Mouse (Mus musculus) limb, embryonic 10.5 days (tissue): ENCODE results near the gene Chia1. TPM values are rescaled to one million over a fixed set of nuclear protein-coding genes. Genes with fewer than 3 reads are reported as not detected.
"Not testable (repeated sequence)": the region's sequence is repeated elsewhere in the genome, so short reads cannot be mapped to it uniquely, and the experiment has no call there.

Experiments
- DNase-seq: peaks from one replicate; pipeline ENCODE4 v3.0.0-alpha.2; 2017; ENCODE audit warnings: low spot score
- H3K27ac ChIP-seq: fragments of 300-500 bp; sonication (generic); 2 replicates; pipeline ENCODE4 v1.5.1; 2016; ENCODE audit warnings: mild to moderate bottlenecking
- H3K27me3 ChIP-seq: fragments of 300-500 bp; sonication (generic); 2 replicates; pipeline ENCODE4 v1.6.1; 2016; ENCODE audit warnings: low read depth, mild to moderate bottlenecking; ENCODE audit not compliant: poor library complexity, severe bottlenecking
- H3K36me3 ChIP-seq: fragments of 300-500 bp; sonication (generic); 2 replicates; pipeline ENCODE4 v1.6.1; 2016; ENCODE audit warnings: mild to moderate bottlenecking, moderate library complexity
- H3K4me1 ChIP-seq: fragments of 300-500 bp; sonication (generic); 2 replicates; pipeline ENCODE4 v1.6.1; 2016
- H3K4me3 ChIP-seq: fragments of 300-500 bp; sonication (generic); 2 replicates; pipeline ENCODE4 v1.5.1; 2016; ENCODE audit warnings: mild to moderate bottlenecking, moderate library complexity
- H3K9me3 ChIP-seq: fragments of 300-500 bp; sonication (generic); replicated peaks from 2 replicates; pipeline ENCODE4 v1.6.1; 2016; ENCODE audit warnings: mild to moderate bottlenecking
- whole genome bisulfite sequencing: fragments of 180-500 bp; shearing (Covaris S2); methylation state at CpG from one replicate; pipeline ENCODE4 v1.1.7; 2016; 5-methylcytosine and 5-hydroxymethylcytosine counted together
- polyA plus RNA-seq: library from polyadenylated mRNA; unstranded; fragments of >200 nt; fragmentation: Nextera tagmentation; extraction: Ambion mirVana; gene quantifications from 2 replicates; pipeline ENCODE4 v1.2.1, GENCODE M21; 2016

The Chia1 gene
- polyA plus RNA-seq, 1 experiment from 2014 or later = not detected

DNA sequence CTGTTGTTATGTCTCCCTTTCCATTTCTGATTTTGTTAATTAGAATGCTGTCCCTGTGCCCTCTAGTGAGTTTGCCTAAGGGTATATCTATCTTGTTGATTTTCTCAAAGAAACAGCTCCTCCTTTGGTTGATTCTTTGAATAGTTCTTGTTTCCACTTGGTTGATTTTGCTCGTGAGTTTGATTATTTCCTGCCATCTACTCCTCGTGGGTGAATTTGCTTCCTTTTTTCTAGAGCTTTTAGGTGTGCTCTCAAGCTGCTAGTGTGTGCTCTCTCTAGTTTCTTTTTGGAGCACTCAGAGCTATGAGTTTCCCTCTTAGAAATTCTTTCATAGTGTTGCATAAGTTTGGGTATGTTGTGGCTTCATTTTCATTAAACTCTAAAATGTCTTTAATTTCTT is 61.9 kb downstream of the Chia1 start:
- not testable (repeated sequence) for H3K4me3 ChIP-seq, H3K27ac ChIP-seq, H3K9me3 ChIP-seq, H3K27me3 ChIP-seq, DNase-seq, H3K4me1 ChIP-seq, H3K36me3 ChIP-seq
- WGBS = 76% methylated on average over 2 of the region's 2 CpGs

DNA sequence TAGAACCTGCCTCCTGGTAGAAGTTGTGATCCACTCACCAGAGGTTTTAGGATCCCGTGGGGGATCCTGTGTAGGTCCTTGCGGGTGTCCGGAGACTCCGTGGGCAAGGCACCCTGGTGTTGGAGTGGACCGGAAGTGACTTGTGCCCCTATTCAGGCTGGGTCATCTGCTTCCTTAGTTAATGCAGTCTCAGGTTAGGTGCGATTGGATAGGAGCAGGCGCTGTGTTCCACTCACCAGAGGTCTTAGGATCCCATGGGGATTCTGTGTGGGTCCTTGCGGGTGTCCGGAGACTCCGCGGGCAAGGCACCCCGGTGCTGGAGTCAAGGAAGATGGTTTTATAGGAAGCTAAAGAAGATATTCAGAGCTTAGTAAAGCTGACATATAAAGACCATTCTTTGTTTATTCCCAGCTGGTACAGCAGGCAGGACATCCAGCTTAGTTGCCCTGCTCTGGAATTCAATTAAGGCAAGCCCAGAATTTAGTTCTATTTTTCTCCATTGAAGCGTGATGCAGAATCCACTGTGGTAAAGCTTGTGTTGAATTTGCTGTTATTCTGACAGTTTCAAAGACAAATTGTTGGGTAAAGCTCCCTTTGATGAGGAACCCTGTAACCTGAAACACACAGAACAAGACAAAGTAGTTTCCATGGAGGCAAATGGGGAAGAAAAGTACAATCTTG is 64.6 kb downstream of the Chia1 start:
- Histone ChIP-seq H3K36me3 (no peaks in the 10 kb centered on the region), H3K4me1 (no peaks in the 10 kb centered on the region), H3K27ac (no peak overlapping the region), H3K9me3 (peaks cover 12% of the 10 kb centered on the region), H3K4me3 (no peak overlapping the region), H3K27me3 (no peaks in the 10 kb centered on the region)
- 89% methylated on average over 13 of the region's 13 CpGs for WGBS
- no peak for DNase-seq

Other genes with a start within 250 kb of the Chia1 start
- gene Adora3, start 242.4 kb upstream of the Chia1 start, polyA plus RNA-seq = 0.25 TPM in 1 of 2 replicates, not detected in the other
- 0.30 TPM in 1 of 2 replicates, not detected in the other for gene Tmigd3, start 242.3 kb upstream of the Chia1 start, polyA plus RNA-seq
- 0.41 and 0.54 TPM in 2 replicates for gene I830077J02Rik, start 180.6 kb upstream of the Chia1 start, polyA plus RNA-seq
- gene Wdr77, start 153.9 kb upstream of the Chia1 start, polyA plus RNA-seq = 168 and 193 TPM in 2 replicates
- 464 and 473 TPM in 2 replicates for gene Atp5f1, start 153.1 kb upstream of the Chia1 start, polyA plus RNA-seq
- 2.1 and 2.5 TPM in 2 replicates for gene Ovgp1, start 139.5 kb upstream of the Chia1 start, polyA plus RNA-seq
- not detected in 2 replicates for gene Pifo, start 98.6 kb upstream of the Chia1 start, polyA plus RNA-seq
- gene Chil5, start 80.4 kb upstream of the Chia1 start, polyA plus RNA-seq = 0.18 TPM in 1 of 2 replicates, not detected in the other
- not detected in 2 replicates for gene Chil3, start 54.3 kb downstream of the Chia1 start, polyA plus RNA-seq
- gene Chil4, start 106.3 kb downstream of the Chia1 start, polyA plus RNA-seq = not detected in 2 replicates